Mouse (Mus musculus) limb, embryonic 12.5 days (tissue): Measurements from ENCODE around the gene Tacc3. TPM values are rescaled to one million over a fixed set of nuclear protein-coding genes. Genes with fewer than 3 reads are reported as not detected.

ENCODE experiments used
- ATAC-seq: fragments of 200-750 bp; cut with Nextera tagmentation; 2 replicates; pipeline ENCODE4 v1.8.0; 2017; ENCODE audit warnings: low read depth, moderate TSS enrichment; ENCODE audit not compliant: insufficient number of reproducible peaks, insufficient read depth, low FRiP score, low TSS enrichment
- H3K27ac ChIP-seq: fragments of 300-500 bp; sonication (generic); 2 replicates; pipeline ENCODE4 v1.5.1; 2016; ENCODE audit warnings: mild to moderate bottlenecking, moderate library complexity
- H3K27me3 ChIP-seq: fragments of 300-500 bp; sonication (generic); 2 replicates; pipeline ENCODE4 v1.6.1; 2016; ENCODE audit warnings: mild to moderate bottlenecking, moderate library complexity
- H3K36me3 ChIP-seq: fragments of 300-500 bp; sonication (generic); 2 replicates; pipeline ENCODE4 v1.6.1; 2016; ENCODE audit warnings: mild to moderate bottlenecking, moderate library complexity
- H3K4me1 ChIP-seq: fragments of 300-500 bp; sonication (generic); replicated peaks from 2 replicates; pipeline ENCODE4 v1.6.1; 2016
- H3K4me2 ChIP-seq: fragments of 300-500 bp; sonication (generic); 2 replicates; pipeline ENCODE4 v1.6.1; 2016; ENCODE audit warnings: mild to moderate bottlenecking, moderate library complexity
- H3K4me3 ChIP-seq: fragments of 300-500 bp; sonication (generic); replicated peaks from 2 replicates; pipeline ENCODE4 v1.5.1; 2016; ENCODE audit warnings: mild to moderate bottlenecking
- H3K9ac ChIP-seq: fragments of 300-500 bp; sonication (generic); replicated peaks from 2 replicates; pipeline ENCODE4 v1.6.1; 2016; ENCODE audit warnings: mild to moderate bottlenecking, moderate library complexity
- H3K9me3 ChIP-seq: fragments of 300-500 bp; sonication (generic); 2 replicates; pipeline ENCODE4 v1.6.1; 2016; ENCODE audit warnings: mild to moderate bottlenecking, moderate library complexity
- WGBS: fragments of 180-500 bp; shearing (Covaris S2); methylation state at CpG from one replicate; pipeline ENCODE4 v1.1.7; 2016; 5-methylcytosine and 5-hydroxymethylcytosine counted together
- polyA plus RNA-seq: library from polyadenylated mRNA; unstranded; fragments of >200 nt; fragmentation: Nextera tagmentation; extraction: Ambion mirVana; gene quantifications from 2 replicates; pipeline ENCODE4 v1.2.1, GENCODE M21; 2016

Tacc3 gene
- polyA plus RNA-seq, 1 experiment from 2014 or later, result 275 TPM

DNA sequence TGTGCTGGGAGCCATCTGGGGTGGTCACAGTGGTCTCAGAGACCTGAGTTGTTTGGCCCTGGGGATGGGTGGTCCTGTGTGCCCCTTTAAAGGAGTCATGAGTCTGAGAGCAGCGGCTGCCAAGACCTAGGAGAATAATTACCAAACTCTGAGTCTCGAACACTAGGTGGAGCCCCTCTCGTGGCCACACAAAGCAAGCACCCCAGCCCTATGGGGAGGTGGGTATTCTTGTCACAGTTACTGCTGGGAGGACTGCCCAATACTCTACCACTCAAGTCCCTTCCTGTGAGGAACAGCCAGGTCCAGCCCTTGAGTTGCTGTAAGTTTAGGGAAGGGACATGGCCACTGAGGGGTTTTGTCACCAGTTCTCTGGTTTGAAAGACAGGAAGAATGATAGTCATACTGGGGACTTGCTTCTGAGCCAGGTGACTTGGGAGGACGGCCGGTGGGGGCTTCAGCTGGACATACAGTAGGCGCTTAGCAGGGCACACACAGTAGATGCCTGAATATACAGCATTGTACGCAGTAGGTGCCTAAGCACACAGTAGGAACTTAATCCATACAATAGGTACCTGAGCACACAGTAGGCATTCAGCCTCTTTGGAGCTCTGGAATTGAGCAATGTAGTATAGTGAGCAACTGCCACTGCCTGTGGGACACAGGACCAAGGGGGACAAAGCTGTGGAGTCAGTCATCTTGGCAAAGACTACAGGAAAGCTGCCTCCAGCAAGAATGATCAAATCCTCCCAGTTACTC is 26.1 kb downstream of the Tacc3 start:
- Histone ChIP-seq H3K36me3 (no peaks in the 10 kb centered on the region), H3K27ac (no peak overlapping the region), H3K27me3 (no peaks in the 10 kb centered on the region; the same call in 1 of the 2 replicates), H3K9me3 (no peaks in the 10 kb centered on the region), H3K4me1 (peaks cover 9% of the 10 kb centered on the region), H3K9ac (no peak overlapping the region), H3K4me2 (no peak overlapping the region), H3K4me3 (no peak overlapping the region)
- ATAC-seq, result peak; percentile 18; the same call in 1 of the 2 replicates
- 47% methylated on average over 7 of the region's 7 CpGs for WGBS

DNA sequence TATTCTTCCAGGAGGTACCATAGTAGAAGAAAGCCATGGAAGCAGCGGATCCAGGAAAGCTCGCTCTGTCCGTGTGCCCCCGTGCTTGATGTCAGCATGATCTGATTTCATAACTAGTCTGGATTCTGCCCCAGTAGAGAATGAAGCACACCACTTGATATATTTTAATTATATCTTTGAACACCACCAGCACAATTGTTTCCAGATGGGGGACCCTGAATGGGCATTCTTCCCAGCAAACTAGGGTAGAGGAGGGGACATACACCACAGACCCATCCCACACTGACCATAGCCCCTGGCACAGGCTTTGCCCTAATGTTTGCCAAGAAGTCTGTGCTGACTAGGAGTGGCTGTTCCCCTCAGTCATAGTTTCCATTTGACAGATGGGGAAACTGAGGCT is 27.0 kb downstream of the Tacc3 start:
- Histone ChIP-seq H3K4me2 (no peak overlapping the region), H3K27ac (no peak overlapping the region), H3K9ac (no peak overlapping the region), H3K27me3 (no peaks in the 10 kb centered on the region; the same call in 1 of the 2 replicates), H3K4me1 (peaks cover 18% of the 10 kb centered on the region), H3K4me3 (no peak overlapping the region), H3K9me3 (no peaks in the 10 kb centered on the region), H3K36me3 (no peaks in the 10 kb centered on the region)
- WGBS, result 83% methylated on average over 4 of the region's 4 CpGs
- no peak for ATAC-seq

DNA sequence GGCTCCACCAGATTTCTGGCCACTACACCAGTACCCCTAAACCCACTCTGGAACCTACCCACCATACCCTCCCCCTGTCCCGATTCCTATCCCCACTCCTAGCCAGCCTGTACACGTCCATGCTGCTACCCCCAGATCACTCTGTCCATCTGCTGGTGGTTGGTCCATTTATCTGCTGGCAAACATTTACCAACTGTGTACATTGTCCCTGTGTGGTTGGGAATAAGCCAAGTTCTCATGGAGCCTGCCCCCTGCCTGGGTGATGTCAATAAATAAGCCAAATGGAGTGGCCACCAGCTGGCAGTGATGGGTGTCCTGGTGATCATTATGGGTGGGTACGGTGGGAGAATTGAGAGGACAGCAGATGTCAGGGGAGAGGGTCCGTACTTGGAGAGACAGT is 29.2 kb downstream of the Tacc3 start:
- Histone ChIP-seq H3K9me3 (no peaks in the 10 kb centered on the region), H3K27me3 (no peaks in the 10 kb centered on the region; the same call in 1 of the 2 replicates), H3K4me3 (no peak overlapping the region), H3K9ac (no peak overlapping the region), H3K4me1 (peaks cover 31% of the 10 kb centered on the region), H3K27ac (no peak overlapping the region), H3K36me3 (no peaks in the 10 kb centered on the region), H3K4me2 (no peak overlapping the region)
- 82% methylated on average over 4 of the region's 4 CpGs for WGBS
- ATAC-seq, result no peak

DNA sequence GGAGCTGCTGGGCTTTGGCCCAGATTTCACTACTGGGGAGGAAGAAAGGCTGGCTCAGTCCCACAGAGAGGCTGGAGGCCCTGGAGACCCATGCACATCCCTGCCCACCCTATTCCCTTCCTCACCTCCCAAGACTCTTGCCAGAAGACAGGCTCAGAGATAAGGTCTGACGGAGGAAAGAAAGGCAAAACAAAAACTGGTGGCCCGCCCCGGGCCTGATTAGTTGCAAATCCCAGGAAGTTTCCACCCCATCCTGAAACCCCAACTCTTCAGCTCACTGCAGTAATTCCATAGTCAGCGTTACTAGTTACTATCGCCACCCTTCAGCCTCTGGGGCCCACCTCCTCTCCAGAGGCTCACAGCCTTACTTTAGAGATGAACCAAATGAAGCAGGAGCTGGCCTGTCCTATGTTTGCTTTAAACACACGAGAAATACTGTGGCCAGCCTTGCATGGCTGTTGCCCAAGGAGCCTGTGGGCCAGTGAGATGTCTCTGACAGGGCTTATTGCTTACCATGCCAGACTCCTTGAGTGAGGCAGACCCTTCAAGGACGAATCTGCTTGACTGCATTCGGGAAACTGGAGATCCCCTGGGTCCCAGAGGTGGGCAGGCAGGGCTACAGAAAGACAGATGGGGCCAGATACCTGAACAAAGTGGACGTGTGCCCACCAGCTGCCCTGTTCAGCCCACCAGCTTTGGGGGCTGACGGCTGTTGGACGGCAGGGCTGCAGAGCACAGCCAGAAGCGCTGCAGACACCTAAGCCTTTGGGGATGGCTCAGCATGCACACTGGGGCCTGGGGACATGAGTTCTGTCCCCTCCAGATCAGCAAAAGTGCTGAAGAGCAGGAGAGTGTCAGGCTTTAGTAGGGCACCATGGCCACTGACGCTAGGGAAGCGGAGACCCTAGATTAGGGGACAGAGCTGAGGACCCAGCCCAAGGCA is 30.6 kb downstream of the Tacc3 start:
- no peak for ATAC-seq
- peak overlapping the region; percentile 13; the same call in 1 of the 2 replicates for H3K4me2 ChIP-seq
- H3K27ac ChIP-seq, result 0 out of 2 replicates have a peak overlapping the region, but pooled peaks have one; percentile 53
- WGBS, result 72% methylated on average over 14 of the region's 14 CpGs
- H3K36me3 ChIP-seq, result no peaks in the 10 kb centered on the region
- H3K4me3 ChIP-seq, result no peak overlapping the region
- H3K27me3 ChIP-seq, result no peaks in the 10 kb centered on the region; the same call in 1 of the 2 replicates
- 0 out of 2 replicates have a peak overlapping the region, but pooled peaks have one; percentile 50 for H3K9ac ChIP-seq
- peaks cover 44% of the 10 kb centered on the region for H3K4me1 ChIP-seq
- H3K9me3 ChIP-seq, result no peaks in the 10 kb centered on the region

DNA sequence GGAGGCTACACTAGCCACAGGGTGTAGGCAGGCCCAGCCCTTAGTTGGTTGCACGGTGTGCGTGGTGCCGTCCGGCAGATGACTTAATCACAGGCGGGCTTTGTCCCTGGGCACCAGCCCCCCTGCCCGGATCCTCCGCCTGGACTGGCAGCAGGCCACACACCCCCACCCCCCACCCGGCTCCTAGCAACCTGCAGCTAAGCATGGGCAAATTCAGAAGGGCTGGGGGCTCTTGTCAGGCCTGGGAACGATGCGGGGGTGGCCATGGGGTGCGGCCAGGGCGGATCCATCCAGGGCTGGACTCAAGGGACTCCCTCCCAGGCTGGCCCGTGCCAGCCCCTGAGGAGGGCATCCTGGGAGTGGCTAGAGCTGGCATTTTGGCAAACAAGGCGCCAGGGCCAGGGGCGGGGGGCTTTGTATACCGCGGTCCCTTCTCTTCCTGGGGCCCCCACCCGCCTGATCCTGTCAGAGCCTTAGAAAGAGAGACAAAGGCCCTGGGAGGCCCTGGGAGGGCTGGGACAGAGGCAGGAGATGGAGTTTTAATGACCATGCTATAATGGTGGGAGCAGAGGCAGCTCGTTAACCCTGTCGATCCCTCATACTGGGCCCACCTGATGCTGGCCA is 31.4 kb downstream of the Tacc3 start:
- H3K4me1 ChIP-seq, result peaks cover 52% of the 10 kb centered on the region
- no peak overlapping the region for H3K4me3 ChIP-seq
- no peaks in the 10 kb centered on the region for H3K36me3 ChIP-seq
- peak overlapping the region; percentile 13 for H3K4me2 ChIP-seq
- ATAC-seq, result no peak
- no peaks in the 10 kb centered on the region; the same call in none of the 2 replicates for H3K27me3 ChIP-seq
- peak overlapping the region; percentile 50 for H3K9ac ChIP-seq
- no peaks in the 10 kb centered on the region for H3K9me3 ChIP-seq
- 0 out of 2 replicates have a peak overlapping the region, but pooled peaks have one; percentile 53 for H3K27ac ChIP-seq
- 46% methylated on average over 20 of the region's 20 CpGs for WGBS

DNA sequence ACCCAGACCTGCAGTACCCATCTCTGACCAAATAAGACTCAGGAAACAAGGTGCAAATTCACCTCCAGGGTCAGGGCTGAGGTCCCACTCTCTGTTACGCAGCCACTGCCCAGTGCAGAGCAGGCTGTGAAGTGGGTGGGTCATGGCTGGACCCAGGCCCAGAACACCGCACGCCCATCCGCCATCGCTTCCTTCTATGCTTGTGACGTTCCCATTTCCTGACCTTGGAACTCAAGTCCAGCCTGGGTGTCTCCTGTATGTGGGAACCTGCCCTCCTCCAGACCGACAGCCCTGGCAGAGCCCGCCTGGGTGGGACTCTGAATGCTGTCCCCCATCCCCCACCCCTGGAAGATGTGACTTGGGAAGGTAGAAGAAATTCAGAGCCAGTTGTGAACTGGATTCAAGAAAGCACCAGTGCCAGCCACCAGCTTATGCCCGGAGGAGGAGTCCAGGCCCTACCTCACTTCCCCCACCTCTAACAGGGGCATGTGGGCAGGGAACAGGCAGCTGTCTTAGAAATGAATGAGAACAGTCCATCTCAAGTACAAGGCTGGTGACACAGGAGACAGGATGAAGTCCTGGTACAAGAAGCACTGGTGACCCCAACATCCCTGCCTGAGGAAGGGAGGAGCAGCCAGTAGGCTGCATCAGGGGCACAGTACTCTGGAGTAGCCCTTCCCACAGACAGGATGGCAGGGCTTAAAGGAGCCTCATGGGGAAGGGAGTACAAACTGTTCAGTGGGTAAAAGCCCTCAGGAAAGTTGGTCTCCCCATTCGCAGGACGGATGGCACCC is 32.1 kb downstream of the Tacc3 start:
- Histone ChIP-seq H3K9me3 (no peaks in the 10 kb centered on the region), H3K9ac (peak overlapping the region; percentile 50), H3K4me2 (no peak overlapping the region), H3K27me3 (no peaks in the 10 kb centered on the region; the same call in none of the 2 replicates), H3K36me3 (no peaks in the 10 kb centered on the region), H3K4me1 (peaks cover 59% of the 10 kb centered on the region), H3K4me3 (no peak overlapping the region), H3K27ac (0 out of 2 replicates have a peak overlapping the region, but pooled peaks have one; percentile 13)
- 85% methylated on average over 11 of the region's 11 CpGs for WGBS
- no peak for ATAC-seq

DNA sequence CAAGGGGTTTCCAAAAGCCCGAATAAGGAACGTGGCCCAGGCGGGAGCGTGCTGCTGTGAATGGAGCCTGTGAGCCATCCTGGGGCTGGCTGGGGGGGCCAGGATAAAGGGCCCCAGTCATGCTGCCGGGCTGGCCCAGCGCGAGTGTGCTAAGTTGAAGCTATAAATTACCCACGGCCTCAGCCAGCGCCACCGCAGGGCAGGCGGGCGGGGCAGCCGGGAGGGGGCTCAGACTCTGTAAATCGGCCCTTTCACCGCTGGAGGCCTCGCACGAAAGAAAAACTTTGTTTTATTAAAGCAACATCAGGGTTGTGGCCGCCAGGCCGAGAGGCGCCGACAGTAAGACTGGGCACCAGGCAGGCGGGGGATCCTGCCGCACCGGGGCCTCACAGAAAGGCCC is 34.5 kb downstream of the Tacc3 start:
- H3K36me3 ChIP-seq, result no peaks in the 10 kb centered on the region
- peaks cover 13% of the 10 kb centered on the region for H3K27me3 ChIP-seq
- H3K4me1 ChIP-seq, result peaks cover 83% of the 10 kb centered on the region
- peak overlapping the region; percentile 15; the same call in 1 of the 2 replicates for H3K4me3 ChIP-seq
- under 1% methylated on average over 24 of the region's 24 CpGs for WGBS
- ATAC-seq, result peak; percentile 84
- peak overlapping the region; percentile 40 for H3K4me2 ChIP-seq
- H3K9me3 ChIP-seq, result no peaks in the 10 kb centered on the region
- H3K27ac ChIP-seq, result peak overlapping the region; percentile 97
- H3K9ac ChIP-seq, result peak overlapping the region; percentile 24

DNA sequence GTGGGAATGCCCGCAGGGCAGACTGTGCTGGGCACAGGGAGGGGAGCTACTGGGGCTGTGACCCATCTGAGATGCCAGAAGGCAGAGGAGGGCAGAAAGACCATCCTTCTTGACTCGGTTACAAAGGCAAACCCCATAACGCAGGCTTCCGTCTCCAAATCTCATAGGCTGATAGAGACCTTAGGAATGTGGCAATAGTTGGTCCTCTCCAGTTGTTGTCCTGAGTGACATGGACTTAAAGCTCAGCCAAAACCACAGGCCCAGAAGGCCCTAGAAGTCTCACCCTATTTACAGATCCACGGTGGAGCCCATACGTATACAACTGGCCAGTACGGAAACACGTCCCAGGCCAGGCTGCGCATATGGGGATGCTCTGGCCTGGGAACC is 36.5 kb downstream of the Tacc3 start:
- Histone ChIP-seq H3K27me3 (peaks cover 24% of the 10 kb centered on the region), H3K27ac (peak overlapping the region; percentile 89)
- WGBS, result 58% methylated on average over 9 of the region's 9 CpGs

DNA sequence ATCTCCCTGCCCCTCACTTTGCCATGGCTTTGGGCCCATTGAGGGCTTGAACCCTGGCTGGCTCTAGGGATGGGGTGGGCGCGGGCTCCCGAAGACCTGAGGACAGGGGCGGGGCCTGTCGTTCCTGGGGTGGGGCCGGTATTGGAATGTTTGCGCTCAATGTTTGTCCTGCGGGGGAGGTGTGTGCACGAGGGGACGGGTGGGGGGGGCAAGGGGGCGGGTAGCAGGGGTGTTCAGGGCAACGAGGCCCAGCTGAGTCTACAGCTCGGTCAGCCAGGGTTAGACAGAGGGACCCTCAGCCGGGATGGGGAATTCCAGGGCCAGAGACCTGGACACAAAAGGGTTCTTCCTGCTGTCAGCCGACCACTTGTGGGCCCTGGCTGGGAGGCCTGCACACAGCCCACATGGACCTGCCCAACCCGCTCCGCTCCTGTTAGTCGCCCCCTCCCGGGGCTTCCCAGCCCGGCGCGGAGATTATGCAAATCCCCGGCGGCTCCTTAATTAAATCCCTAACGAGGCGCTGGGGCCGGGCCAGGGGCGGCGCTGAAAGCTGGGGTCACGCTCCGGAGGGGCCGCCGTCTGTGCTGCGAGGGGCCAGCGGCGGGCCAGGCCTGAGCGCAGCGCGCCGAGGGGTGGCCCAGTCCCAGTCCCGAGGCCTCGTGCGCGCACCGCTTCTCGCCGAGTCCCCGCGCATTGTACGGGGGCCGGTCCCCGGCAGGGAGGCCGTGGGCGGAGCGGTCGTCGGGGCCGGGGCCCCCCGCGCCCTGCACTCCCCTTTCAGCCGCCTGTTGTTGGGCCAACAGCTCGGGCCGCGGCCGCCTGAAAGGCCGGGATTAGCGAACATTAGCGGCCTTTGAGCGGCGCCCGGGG is 37.2 kb downstream of the Tacc3 start:
- Histone ChIP-seq H3K27ac (peak overlapping the region; percentile 89), H3K4me1 (peaks cover 94% of the 10 kb centered on the region), H3K4me2 (peak overlapping the region; percentile 86), H3K9ac (peak overlapping the region; percentile 77), H3K27me3 (peaks cover 29% of the 10 kb centered on the region), H3K9me3 (no peaks in the 10 kb centered on the region), H3K4me3 (peak overlapping the region; percentile 47), H3K36me3 (no peaks in the 10 kb centered on the region)
- WGBS, result 2% methylated on average over 70 of the region's 71 CpGs
- peak; percentile 11 for ATAC-seq

More for the DNA sequence above, 36.5 kb downstream of the Tacc3 start:
- Histone ChIP-seq H3K4me1 (peaks cover 94% of the 10 kb centered on the region), H3K36me3 (no peaks in the 10 kb centered on the region), H3K4me2 (peak overlapping the region; percentile 86), H3K9ac (peak overlapping the region; percentile 77; the same call in 1 of the 2 replicates), H3K9me3 (no peaks in the 10 kb centered on the region), H3K4me3 (no peak overlapping the region)
- ATAC-seq, result no peak
